Mouse (Mus musculus): ENCODE measurements at regions not wholly inside any gene's neighbourhood (a gene's known extent, or its start where the extent isn't known, plus 50 kb on each side); places are given as distances from the start of the nearest gene placed in this dataset.

- Histone ChIP-seq H3K9ac (replicated peaks; ENCODE audit: low read length) (no peak overlapping the region), H3K27ac (replicated peaks; ENCODE audit: low read depth, low read length) (no peak overlapping the region), H3K4me1 (ENCODE audit: control insufficient read depth, insufficient read depth, low read length) (peaks cover 3% of the 10 kb centered on the region), H3K36me3 (replicated peaks; ENCODE audit: control insufficient read depth, insufficient read depth, low read depth, low read length) (no peaks in the 10 kb centered on the region), H3K4me3 (ENCODE audit: low read depth, low read length) (no peak overlapping the region), H3K27me3 (ENCODE audit: control insufficient read depth, insufficient read depth, low read length) (no peaks in the 10 kb centered on the region), H3K4me2 (ENCODE audit: low read depth, low read length) (no peak overlapping the region), H3K9me3 (replicated peaks; ENCODE audit: control insufficient read depth, low read length) (no peaks in the 10 kb centered on the region)
- 85% methylated on average over 4 of the region's 4 CpGs for WGBS
- no peak for ATAC-seq (replicated peaks; ENCODE audit: insufficient number of reproducible peaks, low FRiP score, low TSS enrichment, low read depth)
- DNase-seq (ENCODE audit: low spot score): no peak
These were observed 139.9 kb upstream of the Haao start for GRCm38 (mm10) chr17:83987683-83988082.

- Histone ChIP-seq H3K27me3 (ENCODE audit: control insufficient read depth, insufficient read depth, low read length) (no peaks in the 10 kb centered on the region), H3K4me2 (ENCODE audit: low read depth, low read length) (no peak overlapping the region), H3K27ac (replicated peaks; ENCODE audit: low read depth, low read length) (peak overlapping the region; percentile 66), H3K4me3 (ENCODE audit: low read depth, low read length) (no peak overlapping the region), H3K4me1 (ENCODE audit: control insufficient read depth, insufficient read depth, low read length) (peaks cover 3% of the 10 kb centered on the region), H3K36me3 (replicated peaks; ENCODE audit: control insufficient read depth, insufficient read depth, low read depth, low read length) (no peaks in the 10 kb centered on the region), H3K9ac (replicated peaks; ENCODE audit: low read length) (0 out of 2 replicates have a peak overlapping the region, but pooled peaks have one; percentile 1), H3K9me3 (replicated peaks; ENCODE audit: control insufficient read depth, low read length) (no peaks in the 10 kb centered on the region)
- no peak for ATAC-seq (replicated peaks; ENCODE audit: insufficient number of reproducible peaks, low FRiP score, low TSS enrichment, low read depth)
- 39% methylated on average over 15 of the region's 15 CpGs for WGBS
- DNase-seq (ENCODE audit: low spot score): no peak
These were observed 138.3 kb upstream of the Haao start for GRCm38 (mm10) chr17:83985916-83986578.

GRCm38 (mm10) chr17:83985333-83985790 lies 137.6 kb upstream of the Haao start:
- WGBS: 26% methylated on average over 17 of the region's 17 CpGs
- ATAC-seq (replicated peaks; ENCODE audit: insufficient number of reproducible peaks, low FRiP score, low TSS enrichment, low read depth) (no peak), DNase-seq (ENCODE audit: low spot score) (peak; percentile 47)
- Histone ChIP-seq H3K36me3 (replicated peaks; ENCODE audit: control insufficient read depth, insufficient read depth, low read depth, low read length) (no peaks in the 10 kb centered on the region), H3K9me3 (replicated peaks; ENCODE audit: control insufficient read depth, low read length) (no peaks in the 10 kb centered on the region), H3K27ac (replicated peaks; ENCODE audit: low read depth, low read length) (peak overlapping the region; percentile 66), H3K27me3 (ENCODE audit: control insufficient read depth, insufficient read depth, low read length) (no peaks in the 10 kb centered on the region), H3K4me2 (ENCODE audit: low read depth, low read length) (no peak overlapping the region), H3K4me1 (ENCODE audit: control insufficient read depth, insufficient read depth, low read length) (peaks cover 3% of the 10 kb centered on the region), H3K4me3 (ENCODE audit: low read depth, low read length) (no peak overlapping the region), H3K9ac (replicated peaks; ENCODE audit: low read length) (no peak overlapping the region; the same call in 1 of the 2 replicates)

GRCm38 (mm10) chr17:83983837-83984388 lies 136.2 kb upstream of the Haao start:
- DNase-seq (ENCODE audit: low spot score) (no peak), ATAC-seq (replicated peaks; ENCODE audit: insufficient number of reproducible peaks, low FRiP score, low TSS enrichment, low read depth) (no peak)
- Histone ChIP-seq H3K4me2 (ENCODE audit: low read depth, low read length) (no peak overlapping the region), H3K36me3 (replicated peaks; ENCODE audit: control insufficient read depth, insufficient read depth, low read depth, low read length) (no peaks in the 10 kb centered on the region), H3K27ac (replicated peaks; ENCODE audit: low read depth, low read length) (peak overlapping the region; percentile 54), H3K9ac (replicated peaks; ENCODE audit: low read length) (no peak overlapping the region), H3K27me3 (ENCODE audit: control insufficient read depth, insufficient read depth, low read length) (no peaks in the 10 kb centered on the region), H3K9me3 (replicated peaks; ENCODE audit: control insufficient read depth, low read length) (no peaks in the 10 kb centered on the region), H3K4me3 (ENCODE audit: low read depth, low read length) (no peak overlapping the region), H3K4me1 (ENCODE audit: control insufficient read depth, insufficient read depth, low read length) (peaks cover 3% of the 10 kb centered on the region)
- WGBS: 89% methylated on average over 9 of the region's 9 CpGs

- no peaks in the 10 kb centered on the region for H3K27me3 ChIP-seq (ENCODE audit: control insufficient read depth, insufficient read depth, low read length)
- H3K4me2 ChIP-seq (ENCODE audit: low read depth, low read length): no peak overlapping the region
- no peaks in the 10 kb centered on the region for H3K9me3 ChIP-seq (replicated peaks; ENCODE audit: control insufficient read depth, low read length)
- DNase-seq (ENCODE audit: low spot score): peak; percentile 39
- peak overlapping the region; percentile 54 for H3K27ac ChIP-seq (replicated peaks; ENCODE audit: low read depth, low read length)
- no peak for ATAC-seq (replicated peaks; ENCODE audit: insufficient number of reproducible peaks, low FRiP score, low TSS enrichment, low read depth)
- no peak overlapping the region for H3K4me3 ChIP-seq (ENCODE audit: low read depth, low read length)
- H3K36me3 ChIP-seq (replicated peaks; ENCODE audit: control insufficient read depth, insufficient read depth, low read depth, low read length): no peaks in the 10 kb centered on the region
- H3K4me1 ChIP-seq (ENCODE audit: control insufficient read depth, insufficient read depth, low read length): peaks cover 3% of the 10 kb centered on the region
- 42% methylated on average over 18 of the region's 18 CpGs for WGBS
- peak overlapping the region; percentile 35; the same call in 1 of the 2 replicates for H3K9ac ChIP-seq (replicated peaks; ENCODE audit: low read length)
These were observed 135.5 kb upstream of the Haao start for GRCm38 (mm10) chr17:83983070-83983836.

- Histone ChIP-seq H3K27me3 (ENCODE audit: control insufficient read depth, insufficient read depth, low read length) (no peaks in the 10 kb centered on the region), H3K9ac (replicated peaks; ENCODE audit: low read length) (peak overlapping the region; percentile 35), H3K36me3 (replicated peaks; ENCODE audit: control insufficient read depth, insufficient read depth, low read depth, low read length) (no peaks in the 10 kb centered on the region), H3K4me1 (ENCODE audit: control insufficient read depth, insufficient read depth, low read length) (peaks cover 3% of the 10 kb centered on the region), H3K4me3 (ENCODE audit: low read depth, low read length) (no peak overlapping the region), H3K27ac (replicated peaks; ENCODE audit: low read depth, low read length) (peak overlapping the region; percentile 52), H3K4me2 (ENCODE audit: low read depth, low read length) (no peak overlapping the region), H3K9me3 (replicated peaks; ENCODE audit: control insufficient read depth, low read length) (no peaks in the 10 kb centered on the region)
- 58% methylated on average over 8 of the region's 8 CpGs for WGBS
- DNase-seq (ENCODE audit: low spot score) (no peak), ATAC-seq (replicated peaks; ENCODE audit: insufficient number of reproducible peaks, low FRiP score, low TSS enrichment, low read depth) (no peak)
These were observed 134.9 kb upstream of the Haao start for GRCm38 (mm10) chr17:83982700-83983069.

DNA sequence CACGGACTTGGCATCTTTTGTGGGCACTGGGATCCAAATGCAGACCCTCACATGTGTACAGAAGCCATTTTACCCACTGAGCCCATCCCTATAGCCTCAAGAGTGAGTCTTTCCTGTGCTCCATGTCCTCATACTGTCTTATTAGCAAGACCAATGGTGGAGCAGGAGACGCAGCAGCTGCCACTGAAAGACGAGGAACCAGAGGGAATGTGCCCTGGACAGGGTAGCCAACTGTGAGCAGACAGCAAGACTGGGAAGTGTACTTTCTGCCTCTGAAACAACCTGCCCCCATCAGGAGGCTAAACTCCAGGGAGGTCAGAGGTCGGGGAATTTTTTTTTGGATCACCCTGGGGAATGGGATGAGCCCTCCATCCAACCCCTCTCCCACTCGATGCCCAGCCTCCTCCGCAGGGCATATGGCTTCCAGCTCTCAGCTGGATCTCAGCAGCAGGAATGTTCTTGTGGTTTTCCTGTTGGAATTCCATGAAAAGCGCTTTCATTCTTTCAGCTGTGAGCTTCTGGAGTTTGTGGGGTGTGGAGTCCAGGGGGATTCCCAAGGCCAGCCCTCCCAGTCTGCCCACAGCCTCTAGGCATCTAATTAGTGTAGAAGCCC lies 131.2 kb upstream of the Haao start:
- H3K4me3 ChIP-seq (ENCODE audit: low read depth, low read length): no peak overlapping the region
- no peaks in the 10 kb centered on the region; the same call in 1 of the 2 replicates for H3K4me1 ChIP-seq (ENCODE audit: control insufficient read depth, insufficient read depth, low read length)
- ATAC-seq (replicated peaks; ENCODE audit: insufficient number of reproducible peaks, low FRiP score, low TSS enrichment, low read depth) (no peak), DNase-seq (ENCODE audit: low spot score) (peak; percentile 26)
- H3K27ac ChIP-seq (replicated peaks; ENCODE audit: low read depth, low read length): no peak overlapping the region
- no peaks in the 10 kb centered on the region for H3K9me3 ChIP-seq (replicated peaks; ENCODE audit: control insufficient read depth, low read length)
- no peaks in the 10 kb centered on the region for H3K36me3 ChIP-seq (replicated peaks; ENCODE audit: control insufficient read depth, insufficient read depth, low read depth, low read length)
- H3K27me3 ChIP-seq (ENCODE audit: control insufficient read depth, insufficient read depth, low read length): no peaks in the 10 kb centered on the region
- WGBS: 57% methylated on average over 7 of the region's 7 CpGs
- no peak overlapping the region for H3K4me2 ChIP-seq (ENCODE audit: low read depth, low read length)
- no peak overlapping the region for H3K9ac ChIP-seq (replicated peaks; ENCODE audit: low read length)
